Mouse (Mus musculus): ENCODE results near the gene Pde1b. TPM values are rescaled to one million over a fixed set of nuclear protein-coding genes. Genes with fewer than 3 reads are reported as not detected.
A peak's percentile ranks its signal among the peaks of the same experiment; 100 is the strongest.

Gene Pde1b
- polyA plus RNA-seq, 1 experiment from 2014 or later = 91.9 TPM

DNA sequence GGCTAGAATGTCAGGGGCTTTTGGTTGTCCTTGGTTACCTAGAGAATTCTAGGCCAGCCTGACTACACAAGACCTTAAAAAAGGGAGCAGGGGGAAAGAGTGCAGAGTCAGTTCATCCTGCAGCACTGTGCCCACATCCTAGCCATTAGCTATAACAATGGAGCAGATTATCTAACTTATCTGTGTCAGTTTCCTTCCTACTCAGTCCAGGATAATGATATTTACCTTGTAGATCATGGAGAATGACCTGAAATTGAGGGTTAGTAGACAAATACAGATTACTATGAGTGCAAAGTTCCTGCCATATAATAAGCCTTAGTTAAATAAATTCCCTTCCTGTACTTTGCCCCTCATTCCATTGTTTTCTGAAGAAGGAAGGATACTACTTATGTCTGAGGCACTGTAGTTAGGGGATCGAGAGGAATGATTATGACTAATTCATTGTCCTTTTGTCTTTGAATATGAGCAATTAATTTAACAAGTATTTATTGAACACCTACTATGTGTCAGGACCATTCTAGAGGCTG lies 23.7 kb upstream of the Pde1b start:
- 65% methylated on average over 1 of the region's 1 CpGs for WGBS
- H3K9me3 ChIP-seq (replicated peaks; ENCODE audit: control insufficient read depth, low read length, poor library complexity, severe bottlenecking) = no peaks in the 10 kb centered on the region

DNA sequence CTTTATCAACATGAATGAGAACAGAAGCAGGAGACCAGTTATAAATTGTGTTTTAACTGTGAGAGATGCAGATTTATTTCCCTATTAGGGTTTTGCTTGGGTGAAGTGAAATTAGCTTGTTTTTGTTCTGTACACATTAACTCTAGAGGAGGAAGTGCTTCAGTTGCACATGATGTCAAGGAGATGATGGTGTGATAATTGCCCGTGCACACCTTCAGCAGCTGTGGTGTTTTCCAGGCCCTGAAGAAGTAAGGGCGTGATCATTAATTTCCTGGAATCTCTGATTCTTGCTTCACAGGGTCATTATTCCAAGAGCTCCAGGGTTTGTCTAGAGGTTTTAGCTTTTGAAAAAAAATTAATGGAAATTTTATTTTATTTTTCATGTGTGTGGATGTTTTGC lies 22.7 kb upstream of the Pde1b start:
- no peak for ATAC-seq
- no peak overlapping the region for H3K4me2 ChIP-seq (ENCODE audit: low read length)
- no peak overlapping the region for H3K4me3 ChIP-seq (ENCODE audit: low read depth, low read length)
- H3K9ac ChIP-seq (ENCODE audit: low read depth, low read length) = no peak overlapping the region
- H3K27me3 ChIP-seq (ENCODE audit: control insufficient read depth, insufficient read depth, low read depth, low read length) = no peaks in the 10 kb centered on the region
- no peaks in the 10 kb centered on the region for H3K36me3 ChIP-seq (ENCODE audit: control insufficient read depth, insufficient read depth, low read length)
- peaks cover 13% of the 10 kb centered on the region for H3K4me1 ChIP-seq (ENCODE audit: control insufficient read depth, insufficient read depth, low read length)
- WGBS = 90% methylated on average over 2 of the region's 2 CpGs
- H3K27ac ChIP-seq (ENCODE audit: low read length) = no peak overlapping the region
- H3K9me3 ChIP-seq (replicated peaks; ENCODE audit: control insufficient read depth, low read length, poor library complexity, severe bottlenecking) = no peaks in the 10 kb centered on the region

More for the DNA sequence above, 23.7 kb upstream of the Pde1b start:
- H3K27ac ChIP-seq (ENCODE audit: low read length) = no peak overlapping the region
- H3K27me3 ChIP-seq (ENCODE audit: control insufficient read depth, insufficient read depth, low read depth, low read length) = no peaks in the 10 kb centered on the region
- no peak for ATAC-seq
- H3K4me3 ChIP-seq (ENCODE audit: low read depth, low read length) = no peak overlapping the region
- H3K4me1 ChIP-seq (ENCODE audit: control insufficient read depth, insufficient read depth, low read length) = peaks cover 4% of the 10 kb centered on the region; the same call in 1 of the 2 replicates
- no peaks in the 10 kb centered on the region for H3K36me3 ChIP-seq (ENCODE audit: control insufficient read depth, insufficient read depth, low read length)
- H3K4me2 ChIP-seq (ENCODE audit: low read length) = no peak overlapping the region
- no peak overlapping the region for H3K9ac ChIP-seq (ENCODE audit: low read depth, low read length)

DNA sequence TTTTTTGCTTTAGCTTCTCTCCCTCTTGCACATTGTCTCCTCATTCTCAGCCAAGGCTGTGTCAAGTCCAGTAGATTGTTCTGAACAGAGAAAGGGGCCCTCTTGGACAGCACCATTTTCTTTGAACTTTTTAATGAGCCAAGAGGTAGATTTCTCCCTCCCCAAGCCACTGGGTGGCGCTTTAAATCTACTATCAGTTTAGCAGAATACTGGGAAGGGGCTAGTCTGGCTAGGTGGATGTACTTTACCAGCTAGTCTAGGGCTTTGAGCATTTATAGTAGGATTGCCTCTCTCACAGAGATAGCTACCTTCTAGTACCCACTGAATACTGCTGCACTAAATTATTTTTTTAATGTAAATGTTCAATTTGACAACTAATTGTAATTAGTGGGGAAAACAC lies 20.3 kb upstream of the Pde1b start:
- H3K27me3 ChIP-seq (ENCODE audit: control insufficient read depth, insufficient read depth, low read depth, low read length) = no peaks in the 10 kb centered on the region
- no peak overlapping the region for H3K4me2 ChIP-seq (ENCODE audit: low read length)
- no peak overlapping the region for H3K27ac ChIP-seq (ENCODE audit: low read length)
- H3K36me3 ChIP-seq (ENCODE audit: control insufficient read depth, insufficient read depth, low read length) = no peaks in the 10 kb centered on the region
- H3K4me1 ChIP-seq (ENCODE audit: control insufficient read depth, insufficient read depth, low read length) = peaks cover 14% of the 10 kb centered on the region
- WGBS = 0% methylated on average over 1 of the region's 1 CpGs
- no peak overlapping the region for H3K4me3 ChIP-seq (ENCODE audit: low read depth, low read length)
- no peaks in the 10 kb centered on the region for H3K9me3 ChIP-seq (replicated peaks; ENCODE audit: control insufficient read depth, low read length, poor library complexity, severe bottlenecking)
- no peak overlapping the region for H3K9ac ChIP-seq (ENCODE audit: low read depth, low read length)
- ATAC-seq = peak; percentile 46; the same call in 1 of the 2 replicates

DNA sequence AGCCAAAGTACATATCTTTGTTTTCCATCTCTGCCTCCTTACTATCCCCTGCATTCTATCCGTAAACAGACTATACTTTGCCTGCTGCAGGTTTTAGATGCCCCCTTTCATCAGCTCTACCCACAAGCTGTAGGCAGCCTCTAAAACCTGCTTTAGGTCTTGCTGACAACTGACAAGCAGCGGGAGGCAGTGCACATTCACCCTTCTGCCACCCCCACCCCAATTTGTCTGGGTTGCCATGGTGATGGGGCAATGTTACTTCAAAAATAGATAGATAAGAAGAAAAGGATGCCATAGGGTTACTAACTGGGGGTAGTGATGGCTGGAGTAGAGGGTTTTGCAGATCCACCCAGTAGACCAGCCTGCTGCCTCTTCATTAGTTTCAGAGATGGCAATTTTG lies 18.3 kb upstream of the Pde1b start:
- ATAC-seq = peak; percentile 43
- Histone ChIP-seq H3K27ac (ENCODE audit: low read length) (peak overlapping the region; percentile 1; the same call in 1 of the 2 replicates), H3K9ac (ENCODE audit: low read depth, low read length) (no peak overlapping the region), H3K36me3 (ENCODE audit: control insufficient read depth, insufficient read depth, low read length) (no peaks in the 10 kb centered on the region), H3K9me3 (replicated peaks; ENCODE audit: control insufficient read depth, low read length, poor library complexity, severe bottlenecking) (no peaks in the 10 kb centered on the region), H3K4me3 (ENCODE audit: low read depth, low read length) (no peak overlapping the region), H3K27me3 (ENCODE audit: control insufficient read depth, insufficient read depth, low read depth, low read length) (no peaks in the 10 kb centered on the region), H3K4me2 (ENCODE audit: low read length) (no peak overlapping the region), H3K4me1 (ENCODE audit: control insufficient read depth, insufficient read depth, low read length) (peaks cover 14% of the 10 kb centered on the region)
- 29% methylated on average over 2 of the region's 2 CpGs for WGBS

DNA sequence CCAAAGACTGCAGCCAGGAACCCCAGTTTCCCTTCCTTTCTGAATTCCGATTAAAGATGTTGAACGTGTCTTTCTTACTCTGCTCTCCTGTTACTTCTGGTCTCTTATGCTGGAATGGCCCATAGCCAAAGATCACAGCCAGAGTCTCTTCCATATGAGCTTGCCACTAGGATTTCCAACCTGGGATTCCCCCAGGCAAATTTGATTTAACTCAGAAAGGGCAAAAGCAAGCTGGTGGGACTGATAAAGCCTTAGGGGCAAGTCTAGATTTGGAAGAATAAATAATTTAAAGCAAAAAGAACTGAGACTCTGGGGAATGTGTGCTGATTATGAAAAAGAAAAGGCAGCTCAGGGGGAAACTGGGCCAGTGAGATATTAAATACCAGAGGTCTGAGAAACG lies 17.7 kb upstream of the Pde1b start:
- ATAC-seq = 0 out of 2 replicates have a peak, but pooled peaks have one; percentile 22

DNA sequence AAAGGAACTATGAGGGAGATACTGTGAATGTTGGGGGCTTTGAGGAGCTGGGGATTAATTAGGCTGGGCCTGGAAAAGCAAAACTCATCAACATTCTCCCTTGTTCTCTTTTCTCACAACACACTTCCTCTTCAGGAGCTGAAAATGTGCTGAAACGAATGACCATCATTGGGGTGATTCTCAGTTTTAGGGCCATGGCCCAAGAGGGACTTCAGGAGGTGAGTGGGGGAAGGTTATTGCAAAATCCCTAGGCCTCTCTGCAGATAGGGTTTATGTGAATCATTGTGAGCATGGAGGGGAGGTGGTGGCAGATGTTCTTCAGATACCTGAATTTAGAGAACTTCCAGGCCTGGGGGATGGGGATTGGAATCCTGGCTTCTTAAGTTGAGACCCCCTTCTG lies 16.2 kb upstream of the Pde1b start:
- WGBS = 74% methylated on average over 1 of the region's 1 CpGs
- Histone ChIP-seq H3K27ac (ENCODE audit: low read length) (no peak overlapping the region), H3K9ac (ENCODE audit: low read depth, low read length) (no peak overlapping the region), H3K4me3 (ENCODE audit: low read depth, low read length) (no peak overlapping the region), H3K4me1 (ENCODE audit: control insufficient read depth, insufficient read depth, low read length) (peaks cover 14% of the 10 kb centered on the region), H3K36me3 (ENCODE audit: control insufficient read depth, insufficient read depth, low read length) (no peaks in the 10 kb centered on the region), H3K4me2 (ENCODE audit: low read length) (no peak overlapping the region), H3K27me3 (ENCODE audit: control insufficient read depth, insufficient read depth, low read depth, low read length) (no peaks in the 10 kb centered on the region), H3K9me3 (replicated peaks; ENCODE audit: control insufficient read depth, low read length, poor library complexity, severe bottlenecking) (no peaks in the 10 kb centered on the region)
- no peak for ATAC-seq

More for the DNA sequence above, 17.7 kb upstream of the Pde1b start:
- H3K27ac ChIP-seq (ENCODE audit: low read length) = peak overlapping the region; percentile 2; the same call in 1 of the 2 replicates
- H3K27me3 ChIP-seq (ENCODE audit: control insufficient read depth, insufficient read depth, low read depth, low read length) = no peaks in the 10 kb centered on the region
- no peaks in the 10 kb centered on the region for H3K36me3 ChIP-seq (ENCODE audit: control insufficient read depth, insufficient read depth, low read length)
- H3K4me3 ChIP-seq (ENCODE audit: low read depth, low read length) = no peak overlapping the region
- no peak overlapping the region for H3K4me2 ChIP-seq (ENCODE audit: low read length)
- H3K9me3 ChIP-seq (replicated peaks; ENCODE audit: control insufficient read depth, low read length, poor library complexity, severe bottlenecking) = no peaks in the 10 kb centered on the region
- H3K4me1 ChIP-seq (ENCODE audit: control insufficient read depth, insufficient read depth, low read length) = peaks cover 14% of the 10 kb centered on the region
- H3K9ac ChIP-seq (ENCODE audit: low read depth, low read length) = no peak overlapping the region
- 36% methylated on average over 3 of the region's 3 CpGs for WGBS

DNA sequence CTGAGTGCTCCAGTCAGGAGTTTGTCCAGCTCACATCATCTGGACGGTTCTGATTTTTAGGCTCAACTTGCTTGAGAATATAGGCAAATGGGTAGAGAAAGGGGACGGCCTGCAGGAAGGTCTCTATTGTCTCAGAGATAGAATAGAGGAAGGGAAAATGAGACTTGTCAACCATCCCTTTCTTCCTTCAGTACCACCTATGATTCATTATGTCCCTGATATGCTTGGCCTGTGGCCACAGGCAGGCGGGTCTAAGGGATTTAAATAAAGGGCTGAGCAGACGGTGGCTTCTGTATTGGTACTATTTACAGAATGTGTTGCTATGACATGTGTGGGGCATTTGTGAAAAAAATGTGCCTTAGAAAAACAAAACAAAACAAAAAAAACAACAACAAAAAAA lies 14.5 kb upstream of the Pde1b start:
- Histone ChIP-seq H3K4me1 (ENCODE audit: control insufficient read depth, insufficient read depth, low read length) (peaks cover 11% of the 10 kb centered on the region), H3K9me3 (replicated peaks; ENCODE audit: control insufficient read depth, low read length, poor library complexity, severe bottlenecking) (no peaks in the 10 kb centered on the region), H3K27ac (ENCODE audit: low read length) (no peak overlapping the region), H3K4me2 (ENCODE audit: low read length) (no peak overlapping the region), H3K4me3 (ENCODE audit: low read depth, low read length) (no peak overlapping the region), H3K27me3 (ENCODE audit: control insufficient read depth, insufficient read depth, low read depth, low read length) (no peaks in the 10 kb centered on the region), H3K36me3 (ENCODE audit: control insufficient read depth, insufficient read depth, low read length) (no peaks in the 10 kb centered on the region), H3K9ac (ENCODE audit: low read depth, low read length) (no peak overlapping the region)
- WGBS = 54% methylated on average over 4 of the region's 4 CpGs
- no peak for ATAC-seq

DNA sequence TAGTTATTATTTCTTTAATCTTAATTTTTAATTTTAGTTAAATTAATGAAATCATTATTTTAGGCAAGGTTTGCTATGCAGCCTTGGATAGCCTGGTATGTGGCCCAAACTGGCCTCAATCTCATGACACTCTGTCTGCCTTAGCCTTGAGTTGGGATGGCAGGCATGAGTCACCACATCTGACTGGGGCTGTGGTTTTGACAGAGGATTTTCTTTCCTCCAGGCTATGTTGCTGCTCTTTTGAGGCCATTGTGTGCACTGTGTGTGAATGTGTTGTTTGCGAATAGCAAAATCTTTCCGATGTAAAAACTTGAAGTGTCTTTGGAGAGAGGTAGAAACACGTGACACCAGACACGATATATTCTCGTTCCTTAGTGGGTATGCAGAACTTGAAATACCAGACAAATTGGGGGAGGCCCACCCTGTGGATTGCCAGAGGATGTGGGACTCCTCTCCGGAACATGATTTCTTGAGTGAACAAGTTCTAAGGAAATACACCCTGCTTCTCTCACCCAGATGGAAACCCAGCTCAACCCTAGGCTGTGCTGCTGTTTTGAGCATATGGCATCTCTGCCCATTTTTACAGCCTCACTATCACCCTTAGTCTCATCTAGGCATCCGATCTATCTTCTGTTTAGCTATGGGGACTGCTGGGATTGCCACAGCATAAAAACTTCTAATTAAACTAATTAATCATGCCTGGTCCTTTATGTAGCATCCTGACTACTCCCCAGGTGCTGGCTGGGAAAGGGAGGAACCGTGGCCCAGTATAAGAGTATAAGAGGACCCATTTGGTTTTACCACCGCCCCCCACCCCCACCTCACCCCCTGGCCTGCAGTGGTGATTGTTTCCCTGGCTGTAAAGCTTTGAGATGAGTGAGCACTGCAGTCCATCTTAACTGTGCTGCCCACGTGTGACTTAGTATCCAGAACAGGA lies 6.4 kb upstream of the Pde1b start:
- H3K9ac ChIP-seq (ENCODE audit: low read depth, low read length) = no peak overlapping the region
- no peak for ATAC-seq
- no peak overlapping the region for H3K4me3 ChIP-seq (ENCODE audit: low read depth, low read length)
- no peaks in the 10 kb centered on the region for H3K27me3 ChIP-seq (ENCODE audit: control insufficient read depth, insufficient read depth, low read depth, low read length)
- 77% methylated on average over 10 of the region's 10 CpGs for WGBS
- no peak overlapping the region for H3K27ac ChIP-seq (ENCODE audit: low read length)
- H3K4me2 ChIP-seq (ENCODE audit: low read length) = no peak overlapping the region
- H3K4me1 ChIP-seq (ENCODE audit: control insufficient read depth, insufficient read depth, low read length) = peaks cover 5% of the 10 kb centered on the region; the same call in 1 of the 2 replicates
- no peaks in the 10 kb centered on the region for H3K9me3 ChIP-seq (replicated peaks; ENCODE audit: control insufficient read depth, low read length, poor library complexity, severe bottlenecking)
- H3K36me3 ChIP-seq (ENCODE audit: control insufficient read depth, insufficient read depth, low read length) = no peaks in the 10 kb centered on the region

DNA sequence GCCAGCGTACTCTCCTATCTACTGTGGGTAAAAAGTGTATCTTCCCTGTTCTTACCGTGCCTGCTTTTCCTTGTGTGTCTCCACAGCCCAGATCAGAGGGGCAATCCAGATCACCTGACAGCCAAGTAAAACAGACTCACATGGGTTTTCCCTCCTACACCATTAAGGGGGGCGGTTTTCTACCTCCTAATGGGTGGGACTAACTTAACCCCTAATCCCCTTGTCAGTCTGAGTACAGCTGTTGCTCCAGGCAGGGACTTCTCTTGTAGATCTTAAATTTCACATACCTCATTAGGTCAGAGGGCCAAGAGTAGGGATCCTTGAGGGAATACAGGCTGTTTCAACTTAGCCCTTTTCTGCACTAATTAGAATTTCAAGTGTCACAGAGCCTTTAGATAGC lies 4.7 kb upstream of the Pde1b start:
- no peaks in the 10 kb centered on the region for H3K36me3 ChIP-seq (ENCODE audit: control insufficient read depth, insufficient read depth, low read length)
- H3K9me3 ChIP-seq (replicated peaks; ENCODE audit: control insufficient read depth, low read length, poor library complexity, severe bottlenecking) = no peaks in the 10 kb centered on the region
- H3K4me2 ChIP-seq (ENCODE audit: low read length) = no peak overlapping the region
- H3K4me3 ChIP-seq (ENCODE audit: low read depth, low read length) = no peak overlapping the region
- H3K4me1 ChIP-seq (ENCODE audit: control insufficient read depth, insufficient read depth, low read length) = peaks cover 9% of the 10 kb centered on the region
- H3K9ac ChIP-seq (ENCODE audit: low read depth, low read length) = no peak overlapping the region
- WGBS = 27% methylated on average over 3 of the region's 3 CpGs
- no peaks in the 10 kb centered on the region for H3K27me3 ChIP-seq (ENCODE audit: control insufficient read depth, insufficient read depth, low read depth, low read length)
- no peak for ATAC-seq
- no peak overlapping the region for H3K27ac ChIP-seq (ENCODE audit: low read length)

Measured in midbrain, embryonic 16.5 days (tissue).